Mouse (Mus musculus) CH12.LX (cell line): ENCODE data around the gene Add2.

Experiments
- CTCF ChIP-seq, 2 experiments: IDR thresholded peaks in 1 of 2; conservative IDR thresholded peaks in 1 of 2; 2 replicates each; pipeline ENCODE4 v1.5.1; 2011 to 2012; ENCODE audit warnings: low read depth in 2 of 2, low read length in 2 of 2, improper control_type of control experiment in 1 of 2, inconsistent platforms in 1 of 2, mild to moderate bottlenecking in 1 of 2, moderate library complexity in 1 of 2
- IRF4 ChIP-seq: IDR thresholded peaks from 2 replicates; pipeline ENCODE4 v1.6.1; 2014; ENCODE audit warnings: low read depth, mild to moderate bottlenecking, inconsistent platforms, low read length, improper control_type of control experiment
- JUN ChIP-seq: IDR thresholded peaks from 2 replicates; pipeline ENCODE4 v1.6.1; 2011; ENCODE audit warnings: low read depth, mild to moderate bottlenecking, low read length, improper control_type of control experiment, moderate library complexity; ENCODE audit not compliant: insufficient read depth
- MAFK ChIP-seq: IDR thresholded peaks from 2 replicates; pipeline ENCODE4 v1.6.1; 2011; ENCODE audit warnings: low read length, improper control_type of control experiment; ENCODE audit not compliant: insufficient replicate concordance
- MAX ChIP-seq: IDR thresholded peaks from 2 replicates; pipeline ENCODE4 v1.6.1; 2011; ENCODE audit warnings: low read length, improper control_type of control experiment
- MEF2A ChIP-seq: IDR thresholded peaks from 2 replicates; pipeline ENCODE4 v1.6.1; 2014; ENCODE audit warnings: low read depth, mild to moderate bottlenecking, inconsistent platforms, low read length, improper control_type of control experiment, borderline replicate concordance
- NELFE ChIP-seq: IDR thresholded peaks from 2 replicates; pipeline ENCODE4 v1.6.1; 2011; ENCODE audit warnings: low read depth, low read length, improper control_type of control experiment
- POLR2A ChIP-seq: IDR thresholded peaks from 2 replicates; pipeline ENCODE4 v1.6.1; 2011; ENCODE audit warnings: low read depth, mild to moderate bottlenecking, improper control_type of control experiment, low read length
- RCOR1 ChIP-seq: conservative IDR thresholded peaks from 2 replicates; pipeline ENCODE4 v1.6.1; 2012; ENCODE audit warnings: low read depth, mild to moderate bottlenecking, inconsistent platforms, low read length, improper control_type of control experiment
- ZC3H11A ChIP-seq: IDR thresholded peaks from 2 replicates; pipeline ENCODE4 v1.6.1; 2012; ENCODE audit warnings: low read depth, mild to moderate bottlenecking, inconsistent platforms, low read length, improper control_type of control experiment
- ZMIZ1 ChIP-seq: IDR thresholded peaks from 2 replicates; pipeline ENCODE4 v1.6.1; 2012; ENCODE audit warnings: low read depth, mild to moderate bottlenecking, inconsistent platforms, low read length, improper control_type of control experiment

DNA sequence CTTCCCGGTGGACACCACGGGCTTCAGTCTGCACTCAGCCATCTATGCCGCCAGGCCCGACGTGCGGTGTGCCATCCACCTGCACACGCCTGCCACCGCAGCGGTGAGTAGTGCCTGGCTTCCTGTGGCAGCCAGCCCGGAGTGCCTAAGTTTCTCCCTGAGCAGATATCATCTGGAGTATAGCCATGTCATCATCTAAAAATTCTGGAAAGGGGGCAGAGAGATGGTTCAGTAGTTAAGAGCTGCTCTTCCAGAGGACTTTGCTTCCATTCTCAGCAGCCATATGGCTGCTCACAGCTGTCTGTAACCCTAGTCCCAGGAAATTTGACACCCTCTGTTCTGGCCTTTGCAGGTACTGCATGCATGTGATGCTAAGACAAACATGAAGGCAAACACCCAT, 68.3 kb downstream of the Add2 start:
- TF ChIP-seq MEF2A: no peak
- TF ChIP-seq CTCF (conservative IDR thresholded peaks at IDR 0.05 in 1 of 2, IDR thresholded peaks at IDR 0.05 in 1 of 2; ENCODE audit: low read depth in 2 of 2, low read length in 2 of 2): no peak
- TF ChIP-seq ZC3H11A: no peak
- TF ChIP-seq NELFE: no peak
- no peak for TF ChIP-seq POLR2A
- no peak for TF ChIP-seq ZMIZ1
- no peak for TF ChIP-seq MAX
- TF ChIP-seq IRF4: no peak
- TF ChIP-seq RCOR1: no peak
- no peak for TF ChIP-seq MAFK
- TF ChIP-seq JUN: no peak
